Mouse (Mus musculus) liver, embryonic 14.5 days (tissue): ENCODE results near the gene Nle1.

Experiments used
- CTCF ChIP-seq: IDR thresholded peaks from 2 replicates; pipeline ENCODE4 v1.5.1; 2016; ENCODE audit warnings: antibody characterized with exemption, low read depth, control low read depth
- EP300 ChIP-seq: IDR thresholded peaks from 2 replicates; pipeline ENCODE4 v1.6.1; 2016; ENCODE audit warnings: antibody characterized with exemption, low read depth

DNA sequence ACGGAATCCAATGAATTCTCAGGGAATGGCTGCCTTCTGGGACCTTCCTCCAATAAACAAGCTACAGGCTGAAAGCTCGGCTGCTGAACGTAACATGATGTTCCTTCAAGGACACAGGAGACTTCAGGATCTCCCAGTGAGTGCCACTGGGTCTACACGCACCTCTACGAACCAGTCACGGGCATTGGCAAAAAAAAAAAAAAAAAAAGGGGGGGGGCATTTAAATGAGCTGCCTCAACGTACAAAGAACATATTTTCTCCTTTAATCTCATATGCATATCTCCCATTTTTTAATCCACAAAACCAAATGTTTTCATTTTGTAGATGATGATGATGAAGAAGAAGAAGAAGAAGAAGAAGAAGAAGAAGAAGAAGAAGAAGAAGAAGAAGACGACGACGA is 42.3 kb downstream of the Nle1 start:
- TF ChIP-seq CTCF (no peak), EP300 (no peak)
